Mouse (Mus musculus) brain, embryonic 18.5 days (tissue): ENCODE measurements around the gene Prph2.

Experiments
- DNase-seq: peaks from one replicate; pipeline ENCODE4 v3.0.0-alpha.2; 2012; ENCODE audit warnings: low read depth, low spot score

Gene Prph2

DNA sequence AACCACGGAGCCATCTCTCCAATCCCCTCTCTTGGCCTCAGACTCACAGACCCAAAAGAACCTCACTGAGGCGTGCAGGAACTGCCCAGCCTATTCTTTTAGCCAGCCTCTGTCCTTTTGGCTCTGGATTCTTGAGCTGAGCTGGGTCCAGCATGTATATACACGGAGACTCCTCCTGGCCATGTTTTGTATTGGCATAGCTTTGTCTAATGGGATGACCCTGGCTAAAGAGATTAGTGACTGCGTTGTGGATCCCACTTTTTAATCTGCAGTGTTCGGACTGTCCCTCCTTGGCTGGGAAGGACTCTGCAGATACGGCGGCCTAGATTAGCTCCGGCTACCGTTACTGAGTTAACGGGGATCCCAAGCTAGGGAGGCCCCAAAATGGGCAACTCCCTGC lies at the start of gene Prph2:
Gene Prph2, plus strand, starts transcription at position 274 of the 400 bp plus-strand sequence.
- DNase-seq = no peak

DNA sequence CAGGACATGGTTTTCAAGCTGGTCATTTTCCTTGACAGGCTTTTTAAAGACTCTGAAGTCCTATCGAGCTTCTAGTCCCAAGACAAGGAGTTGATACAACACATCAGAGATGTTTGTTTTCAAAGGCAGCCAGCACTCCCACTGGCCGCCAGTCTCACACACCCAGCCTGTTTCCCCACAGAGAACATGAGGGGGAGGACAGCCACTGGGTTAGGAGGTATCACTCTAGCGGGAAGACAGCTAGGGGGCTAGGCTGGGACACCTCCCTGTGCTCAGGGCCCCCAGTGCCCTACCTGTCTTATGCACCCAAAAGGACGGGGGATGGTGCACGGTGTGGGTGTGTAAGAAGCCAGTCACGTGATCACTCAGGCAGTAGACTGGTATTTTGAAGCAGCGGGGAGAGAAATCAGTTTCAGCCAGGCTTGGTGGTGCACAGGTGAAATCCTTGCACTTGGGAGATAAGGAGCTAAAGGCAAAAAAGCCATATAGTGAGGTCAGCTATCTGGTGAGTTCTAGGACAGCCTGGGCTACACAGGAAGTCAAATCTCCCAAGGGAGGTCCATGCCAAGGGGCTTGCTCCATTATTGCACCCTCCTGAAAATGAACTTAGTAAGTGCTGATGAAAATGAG lies 45.6 kb upstream of the Prph2 start:
- no peak for DNase-seq

DNA sequence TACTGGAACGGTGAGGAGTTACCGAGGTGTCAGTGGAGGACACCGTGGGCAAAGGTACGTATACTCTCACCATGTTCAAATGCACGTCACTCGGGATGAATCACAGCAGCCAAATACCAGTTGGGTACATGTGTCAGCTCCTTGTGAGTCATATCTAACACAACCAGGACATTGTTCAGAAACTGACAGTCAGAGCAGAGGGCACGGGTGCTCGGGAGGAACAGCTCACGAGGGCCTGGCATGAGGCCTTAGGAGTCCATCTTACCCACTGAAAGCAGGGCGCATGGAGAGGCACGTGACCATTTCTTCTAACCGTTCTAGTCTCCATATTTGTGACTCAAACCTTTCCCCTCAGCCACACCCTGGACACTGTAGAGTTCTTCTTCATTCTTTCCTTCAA lies 43.4 kb upstream of the Prph2 start:
- no peak for DNase-seq

DNA sequence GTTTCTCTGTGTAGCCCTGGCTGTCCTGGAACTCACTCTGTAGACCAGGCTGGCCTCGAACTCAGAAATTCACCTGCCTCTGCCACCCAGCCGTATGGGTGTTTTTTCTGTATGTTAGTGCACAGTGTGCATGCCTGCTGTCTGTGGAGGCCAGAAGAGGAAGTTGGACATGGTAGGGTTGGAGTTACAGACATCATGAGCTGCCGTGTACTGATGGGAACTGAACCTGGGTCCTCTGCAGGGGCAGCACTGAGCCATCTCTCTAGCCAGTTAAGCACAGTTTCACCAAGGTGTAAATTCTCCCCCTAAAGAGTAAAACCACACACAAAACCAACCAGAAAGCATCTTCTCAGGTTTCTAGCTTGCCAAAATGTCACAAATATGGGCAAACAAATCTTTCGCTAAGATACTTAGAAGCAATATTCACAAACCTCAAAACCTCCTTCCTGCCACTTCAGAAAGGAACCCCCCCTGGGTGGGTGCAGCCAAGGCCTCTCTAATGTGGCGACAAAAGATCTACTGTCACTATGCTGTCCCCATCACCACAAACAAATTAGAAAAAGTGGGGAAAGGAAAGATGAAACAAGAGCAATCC lies 40.0 kb upstream of the Prph2 start:
- DNase-seq = no peak

DNA sequence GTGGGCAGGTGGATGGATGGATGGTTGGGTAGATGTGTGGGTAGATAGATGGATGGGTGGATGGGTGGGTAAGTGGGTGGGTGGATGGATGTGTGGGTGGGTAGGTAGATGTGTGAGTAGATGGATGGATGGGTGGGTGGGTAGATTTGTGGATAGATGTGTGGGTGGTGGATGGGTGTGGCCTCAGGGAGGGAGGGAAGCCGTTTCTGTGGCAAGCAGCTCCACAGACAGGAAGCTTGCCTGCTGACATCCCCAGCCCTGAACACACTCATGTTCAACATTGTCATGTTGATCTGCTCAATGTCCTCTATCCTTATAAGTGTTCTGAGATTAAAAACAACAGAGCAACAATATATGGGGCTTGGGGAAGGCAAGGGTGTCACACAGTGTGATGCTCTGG lies 39.3 kb upstream of the Prph2 start:
- DNase-seq = no peak

DNA sequence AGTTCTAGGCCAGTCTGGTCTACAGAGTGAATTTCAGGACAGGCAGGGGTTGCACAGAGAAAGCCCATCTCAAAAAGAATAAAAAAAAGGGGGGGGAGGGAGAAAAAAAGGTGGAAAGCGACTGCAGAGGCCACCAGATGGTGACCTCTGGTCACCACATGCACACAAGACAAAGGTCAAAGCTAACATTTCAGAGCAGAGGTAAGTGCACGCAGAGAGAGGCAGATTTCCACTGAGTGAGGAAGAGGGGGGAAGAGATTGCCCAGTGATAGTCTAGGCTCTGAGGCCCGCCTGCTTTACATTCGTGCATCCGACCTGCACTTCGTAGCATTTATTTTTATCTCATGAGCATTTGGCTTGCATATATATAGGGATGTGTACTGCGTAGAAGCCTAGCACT lies 37.5 kb upstream of the Prph2 start:
- DNase-seq = no peak

DNA sequence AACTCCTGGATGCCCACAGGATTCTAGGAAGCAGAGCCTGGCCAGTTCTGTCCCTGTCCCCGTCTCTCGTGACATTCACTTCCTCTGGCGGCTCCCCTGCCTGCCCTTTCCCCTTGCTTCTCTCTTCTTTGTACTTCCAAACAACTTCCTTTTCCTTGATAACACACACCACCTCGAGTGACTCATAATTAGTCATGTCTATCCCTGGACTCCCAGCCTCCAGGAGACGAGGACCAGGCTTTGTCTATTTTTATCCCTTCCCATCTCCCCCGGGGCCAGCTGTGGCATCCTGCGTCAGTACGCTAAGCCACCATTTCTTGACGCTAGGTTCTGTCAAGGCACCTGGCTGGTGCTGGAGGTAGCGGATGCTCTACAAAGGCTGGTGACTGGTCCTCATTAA lies 36.1 kb upstream of the Prph2 start:
- no peak for DNase-seq

DNA sequence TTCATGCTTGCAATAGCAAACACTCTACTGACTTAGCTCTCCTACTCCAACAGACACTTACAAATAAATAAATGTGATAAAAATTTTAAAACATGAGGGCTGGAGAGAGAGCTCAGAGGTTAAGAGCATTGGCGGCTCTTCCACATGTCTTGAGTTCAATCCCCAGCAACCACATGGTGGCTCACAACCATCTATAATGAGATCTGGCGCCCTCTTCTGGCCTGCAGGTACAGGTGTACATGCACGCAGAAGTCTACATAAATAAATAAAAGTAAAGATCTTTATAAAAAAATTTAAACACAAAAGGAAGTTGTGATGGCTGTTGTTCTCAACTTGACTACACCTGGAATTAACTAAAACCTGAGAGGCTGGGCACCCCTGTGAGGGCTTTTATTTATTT lies 34.6 kb upstream of the Prph2 start:
- no peak for DNase-seq

DNA sequence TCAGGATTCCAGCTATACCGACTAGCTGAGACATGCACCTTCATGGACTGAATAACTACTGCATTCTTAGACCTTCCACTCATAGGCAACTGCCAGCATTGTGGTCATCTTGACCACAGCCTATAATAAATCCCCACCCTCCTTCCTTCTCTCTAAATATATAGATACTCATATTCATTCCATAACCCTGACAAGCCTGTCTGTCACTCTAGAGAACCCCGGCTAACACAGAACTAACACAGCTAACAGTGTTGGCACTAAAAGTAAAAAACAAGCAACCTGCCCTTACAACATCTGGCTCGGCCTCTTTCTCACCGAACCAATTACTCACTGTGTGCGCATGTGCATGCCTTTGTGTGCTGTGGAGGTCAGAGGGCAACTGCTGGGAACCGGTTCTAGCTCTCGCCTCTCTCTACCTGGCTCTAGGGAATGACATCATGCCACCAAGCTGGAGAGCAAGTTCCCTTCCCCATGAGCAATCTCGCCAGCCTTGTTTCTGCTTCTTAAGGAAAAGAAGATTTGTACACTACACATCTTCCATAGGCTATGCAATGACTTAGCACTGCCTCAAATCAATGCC lies 33.8 kb upstream of the Prph2 start:
- DNase-seq = no peak

DNA sequence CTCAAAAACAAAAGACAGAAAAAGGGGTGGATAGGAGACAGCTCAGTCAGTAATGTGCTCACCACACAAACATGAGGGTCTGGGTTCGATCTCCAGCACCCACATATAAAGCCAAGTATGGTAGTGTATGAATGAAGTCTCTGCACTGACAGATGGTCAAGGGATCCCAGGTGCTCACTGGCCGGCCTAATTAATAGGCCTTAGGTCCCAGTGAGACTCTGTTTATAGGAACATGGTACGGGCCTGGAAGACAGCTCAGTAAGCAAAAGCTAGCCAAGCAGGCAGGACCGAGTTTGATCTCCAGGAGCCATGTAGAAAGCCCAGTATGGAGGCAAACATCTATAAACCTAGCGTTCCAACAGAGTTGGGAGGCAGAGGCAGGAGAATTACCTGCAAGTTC lies 33.2 kb upstream of the Prph2 start:
- no peak for DNase-seq

DNA sequence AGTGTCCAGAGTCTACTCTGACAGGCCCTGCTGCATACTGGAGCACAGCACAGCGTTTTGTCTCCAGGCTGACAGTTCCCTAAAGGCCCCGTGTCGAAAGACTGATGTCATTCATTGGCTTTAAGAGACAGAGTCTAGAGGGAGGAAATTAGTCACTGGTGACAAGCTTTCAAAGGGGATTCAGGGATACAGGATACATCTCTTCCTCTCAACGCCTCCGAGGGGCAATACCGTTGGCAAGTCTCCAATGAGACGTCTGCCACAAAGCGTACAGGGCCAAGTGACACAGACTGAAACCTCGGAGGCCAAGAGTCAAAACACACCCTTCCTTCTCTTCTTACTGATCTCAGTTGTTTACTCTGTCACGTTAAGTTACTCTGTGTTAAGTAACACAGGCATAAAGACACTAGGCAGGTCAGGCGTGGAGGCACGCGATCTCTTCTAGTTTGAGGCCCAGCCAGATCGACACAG lies 30.4 kb upstream of the Prph2 start:
- no peak for DNase-seq

DNA sequence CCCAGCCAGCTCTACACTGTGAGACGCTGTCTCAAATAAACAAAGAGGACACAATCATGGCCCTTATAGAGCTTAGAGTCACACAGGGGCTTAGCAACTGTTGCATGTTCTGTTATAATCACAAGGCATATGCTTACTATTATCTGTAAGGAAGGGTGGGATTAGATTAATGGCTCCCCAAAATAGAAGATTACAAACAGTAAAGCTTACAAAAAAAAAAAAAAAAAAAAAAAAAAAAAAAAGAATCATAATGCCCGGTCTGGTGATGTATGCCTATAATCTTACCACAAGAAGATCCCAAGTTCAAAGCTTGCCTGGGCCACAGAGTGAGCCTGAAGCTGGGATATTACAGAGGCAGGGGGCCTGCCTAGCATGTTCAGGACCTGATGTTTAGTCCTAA lies 29.9 kb upstream of the Prph2 start:
- DNase-seq = no peak

DNA sequence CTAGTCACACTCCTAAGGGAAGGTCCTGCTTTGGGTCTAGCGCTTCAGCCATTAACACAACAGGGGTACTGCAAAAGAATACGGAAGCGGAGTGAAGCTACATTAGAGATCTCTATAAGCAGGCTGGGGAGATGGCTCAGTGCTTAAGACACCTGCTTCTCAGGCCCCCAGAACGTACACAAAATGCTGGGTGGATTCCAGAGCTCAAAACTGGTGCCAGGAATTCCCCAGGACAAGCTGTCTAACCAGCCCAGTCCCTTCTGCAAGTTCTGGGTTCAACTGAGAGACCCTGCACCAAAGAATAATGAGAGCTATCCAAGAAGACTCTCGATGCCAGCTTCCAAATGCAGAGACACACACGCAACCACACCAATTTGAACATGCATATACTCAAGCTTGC lies 28.5 kb upstream of the Prph2 start:
- no peak for DNase-seq

DNA sequence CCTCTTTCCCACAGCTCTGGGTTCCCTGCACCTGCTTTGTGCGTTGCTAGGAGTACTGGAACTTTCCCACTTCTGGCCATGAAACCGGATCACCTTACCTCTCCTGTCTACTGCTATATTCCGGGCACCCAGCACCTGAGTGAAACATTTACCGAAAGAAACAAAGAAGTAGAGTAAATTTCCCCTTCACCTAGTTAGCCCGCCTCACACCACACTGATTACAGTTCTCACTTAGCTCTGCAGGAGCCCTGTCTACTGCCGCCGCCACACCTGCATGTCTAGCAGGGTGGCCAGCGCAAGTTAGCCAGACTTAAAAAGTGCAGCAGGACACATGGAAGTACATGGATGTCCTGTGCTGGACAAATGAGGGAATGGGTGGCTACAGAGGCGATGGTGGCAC lies 27.2 kb upstream of the Prph2 start:
- no peak for DNase-seq

DNA sequence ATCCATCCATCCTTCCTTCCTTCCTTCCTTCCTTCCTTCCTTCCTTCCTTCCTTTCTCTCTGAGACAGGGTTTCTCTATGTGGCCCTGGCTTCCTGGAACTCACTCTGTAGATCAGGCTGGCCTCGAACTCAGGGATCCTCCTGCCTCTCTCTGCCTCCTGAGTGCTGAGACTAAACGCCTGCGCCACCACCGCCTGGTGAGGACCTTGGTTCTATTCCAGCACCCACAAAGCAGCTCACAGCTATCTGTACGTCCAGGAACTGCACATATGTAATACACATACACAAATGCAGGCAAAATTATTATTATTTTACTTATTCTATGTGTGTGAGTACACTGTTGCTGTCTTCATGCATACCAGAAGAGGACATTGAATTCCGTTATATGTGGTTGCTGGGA lies 25.5 kb upstream of the Prph2 start:
- no peak for DNase-seq

DNA sequence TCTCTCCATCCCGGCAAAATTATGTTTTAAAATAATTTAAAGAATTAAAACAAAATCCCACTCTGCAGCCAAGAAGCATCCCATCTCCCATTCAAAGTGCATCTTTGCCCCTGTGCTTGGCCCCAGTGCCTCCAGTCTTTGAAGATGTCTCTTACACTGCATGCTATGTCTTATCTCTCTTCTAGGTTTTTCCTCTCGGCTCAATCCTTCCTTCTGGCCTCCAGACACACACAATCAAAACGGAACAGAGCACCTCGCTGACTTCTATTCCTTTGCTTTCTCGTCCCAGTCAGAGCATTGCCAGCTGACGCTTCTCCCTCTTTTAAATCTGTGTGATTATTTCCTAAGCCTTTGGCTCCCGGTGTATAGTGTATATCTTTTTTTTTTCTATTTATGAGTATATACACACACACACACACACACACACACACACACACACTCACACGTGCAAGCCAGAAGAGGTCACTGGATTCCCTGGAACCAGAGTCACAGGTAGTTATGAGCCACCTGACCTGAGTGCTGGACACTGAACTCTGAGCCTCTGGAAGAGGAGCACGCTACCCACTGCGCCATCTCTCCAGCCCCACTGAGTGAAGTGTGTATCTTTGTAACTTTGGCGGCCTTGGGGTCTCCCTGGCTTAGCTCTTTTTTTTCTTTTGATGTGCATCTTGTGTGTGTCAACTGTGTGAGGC lies 24.9 kb upstream of the Prph2 start:
- no peak for DNase-seq

DNA sequence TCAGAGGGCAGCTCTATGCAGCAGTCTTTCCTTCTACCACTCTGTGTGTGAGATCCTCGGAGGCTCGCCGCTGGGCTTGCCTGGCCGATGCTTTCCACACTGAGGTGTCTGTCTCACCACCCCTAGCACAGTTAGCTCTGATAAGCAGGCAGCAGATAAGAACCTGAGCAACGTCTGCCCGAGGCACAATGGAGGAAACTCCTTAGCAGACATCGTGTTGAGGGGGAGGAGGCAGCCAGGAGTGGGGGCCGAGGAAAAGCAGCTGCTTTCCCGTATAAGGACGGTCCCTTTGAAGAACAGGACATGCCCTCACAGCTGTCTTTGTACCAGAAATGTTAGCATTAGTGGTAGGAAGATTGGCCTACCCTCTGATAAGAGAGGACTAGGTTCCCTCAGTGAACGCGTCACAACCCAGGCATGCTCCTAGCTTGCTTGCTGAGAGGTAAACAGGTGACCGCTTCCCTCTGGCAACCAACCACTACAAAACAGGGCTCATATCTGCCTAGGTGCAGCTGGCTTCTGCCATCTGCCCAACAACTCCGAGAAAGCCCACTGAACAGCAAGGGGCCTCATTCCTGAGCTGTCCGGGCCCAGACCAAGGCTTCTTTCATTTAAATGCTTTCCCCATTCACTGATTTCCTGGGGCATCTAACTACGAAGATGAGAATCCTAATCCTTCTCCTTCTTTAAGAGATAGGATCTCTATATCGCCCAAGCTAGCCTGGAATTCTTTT lies 24.2 kb upstream of the Prph2 start:
- DNase-seq = no peak

DNA sequence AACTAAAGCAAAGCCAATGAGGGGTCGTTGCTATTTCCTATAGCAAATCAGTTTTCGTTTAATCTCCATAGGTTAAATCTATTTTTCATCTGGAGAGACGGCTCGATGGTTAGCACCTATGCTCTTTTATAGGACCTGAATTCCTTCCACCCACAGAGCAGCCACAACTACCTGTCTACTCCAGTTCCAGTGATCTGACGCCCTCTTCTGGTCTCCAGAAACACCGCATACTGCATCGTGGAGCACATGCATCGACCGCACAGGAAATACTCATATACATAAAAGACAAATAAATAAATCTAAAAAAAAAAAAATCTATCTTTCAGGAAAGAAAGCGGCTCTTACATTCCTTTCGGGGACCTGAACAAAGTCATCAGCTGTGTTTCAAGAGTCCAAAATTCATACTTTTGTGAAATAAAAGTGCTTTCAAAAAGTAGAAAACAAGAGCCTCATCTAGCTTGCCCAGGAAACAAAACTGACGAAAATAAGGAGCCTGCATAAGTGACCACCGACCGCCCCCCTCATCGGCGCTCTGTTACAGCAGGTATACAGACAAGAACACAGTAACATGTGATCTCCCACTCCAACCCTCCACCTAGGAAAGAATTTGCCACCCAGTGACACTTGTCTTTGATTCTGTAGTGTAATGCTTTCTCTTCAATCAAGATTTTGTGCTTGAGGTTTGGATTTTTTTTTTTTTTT lies 21.6 kb upstream of the Prph2 start:
- DNase-seq = no peak

DNA sequence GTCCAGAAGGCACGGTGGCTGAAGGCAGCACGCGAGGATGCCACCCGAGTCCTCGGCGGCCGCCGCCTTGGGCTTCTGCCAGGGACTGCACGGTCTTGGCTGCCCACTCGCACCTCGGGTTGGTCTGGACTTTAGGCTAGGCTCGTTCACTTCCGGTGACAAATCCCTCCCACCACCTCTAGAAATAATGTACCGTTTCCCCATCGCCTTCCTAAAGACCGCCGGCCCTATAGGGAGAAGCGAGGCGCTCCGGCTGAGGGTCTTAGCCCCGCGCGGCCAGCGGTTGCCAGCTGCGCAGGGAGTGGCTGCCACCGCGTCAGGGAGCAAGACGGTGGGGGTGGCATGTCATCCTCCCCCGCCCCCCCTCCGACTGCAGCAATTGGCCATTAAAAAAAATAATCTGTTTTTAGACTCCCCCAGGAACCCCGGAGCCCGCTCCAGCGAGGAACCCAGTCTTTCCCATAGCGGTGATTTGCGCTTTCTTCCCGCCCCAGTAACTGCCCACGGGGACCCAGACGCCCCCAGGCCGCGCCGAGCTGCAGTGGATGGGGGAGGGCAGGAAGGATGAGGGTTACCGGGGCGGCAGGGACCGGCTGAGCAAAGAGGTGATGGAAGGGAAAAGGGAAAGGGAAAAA lies 20.7 kb upstream of the Prph2 start:
- DNase-seq = peak; percentile 45

DNA sequence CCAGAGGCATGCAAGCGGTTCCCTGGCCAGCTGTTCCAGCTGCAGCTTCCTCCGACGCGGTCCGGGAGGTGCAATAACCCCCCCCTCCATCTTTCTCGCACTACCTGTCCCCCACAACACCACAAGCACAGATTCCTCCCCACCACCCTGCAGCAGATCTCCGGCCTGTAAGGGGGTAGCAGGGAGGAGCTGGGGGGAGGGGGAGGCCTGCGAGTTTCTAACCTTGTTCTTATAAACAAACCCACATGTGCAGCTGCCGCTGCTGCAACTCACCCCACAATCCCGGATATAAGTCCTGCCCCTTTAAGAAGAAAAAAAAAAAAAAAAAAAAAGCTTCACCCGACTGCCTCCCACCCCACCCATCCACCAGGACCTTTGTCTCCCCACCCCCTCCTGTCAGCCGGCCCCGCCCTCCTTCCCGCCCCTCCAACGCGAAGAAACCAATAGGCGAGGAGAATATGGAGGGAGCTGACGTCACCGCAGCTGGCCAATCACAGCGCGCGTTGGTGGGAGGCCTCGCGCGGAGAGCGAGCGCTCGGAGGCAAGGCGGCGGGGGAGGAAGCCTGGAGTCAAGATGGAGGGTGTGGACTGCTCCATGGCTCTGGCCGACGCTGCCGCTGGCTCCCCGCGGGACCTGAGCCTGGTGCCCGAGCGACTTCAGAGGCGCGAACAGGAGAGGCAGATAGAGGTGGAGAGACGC lies 20.0 kb upstream of the Prph2 start, which contains the start of gene Tbcc:
Gene Tbcc, plus strand, starts transcription at position 569 of the 700 bp plus-strand sequence.
- DNase-seq = peak; percentile 96
